Mouse (Mus musculus): ENCODE results near the gene Lbhd2. TPM values are rescaled to one million over a fixed set of nuclear protein-coding genes. Genes with fewer than 3 reads are reported as not detected.

Gene Lbhd2
- polyA plus RNA-seq (2012): not detected in 2 replicates

- TF ChIP-seq GATA1 (IDR thresholded peaks at IDR 0.05; ENCODE audit: low read length): no peak
Observed at GRCm38 (mm10) chr12:111406622-111407021, at the start of gene Lbhd2. Gene Lbhd2, plus strand, starts transcription at chr12:111406809.

GRCm38 (mm10) chr12:111360671-111361070, 45.9 kb upstream of the Lbhd2 start:
- TF ChIP-seq GATA1 (IDR thresholded peaks at IDR 0.05; ENCODE audit: low read length): no peak

GRCm38 (mm10) chr12:111361319-111362098, 45.1 kb upstream of the Lbhd2 start:
- no peak for TF ChIP-seq GATA1 (IDR thresholded peaks at IDR 0.05; ENCODE audit: low read length)

- no peak for TF ChIP-seq GATA1 (IDR thresholded peaks at IDR 0.05; ENCODE audit: low read length)
Observed at GRCm38 (mm10) chr12:111364234-111364633, 42.4 kb upstream of the Lbhd2 start.

GRCm38 (mm10) chr12:111367065-111367464, 39.5 kb upstream of the Lbhd2 start:
- TF ChIP-seq GATA1 (IDR thresholded peaks at IDR 0.05; ENCODE audit: low read length): no peak

- TF ChIP-seq GATA1 (IDR thresholded peaks at IDR 0.05; ENCODE audit: low read length): no peak
Observed at GRCm38 (mm10) chr12:111370249-111370648, 36.4 kb upstream of the Lbhd2 start.

GRCm38 (mm10) chr12:111371905-111372304, 34.7 kb upstream of the Lbhd2 start:
- no peak for TF ChIP-seq GATA1 (IDR thresholded peaks at IDR 0.05; ENCODE audit: low read length)

- no peak for TF ChIP-seq GATA1 (IDR thresholded peaks at IDR 0.05; ENCODE audit: low read length)
Observed at GRCm38 (mm10) chr12:111373411-111373810, 33.2 kb upstream of the Lbhd2 start.

GRCm38 (mm10) chr12:111374727-111375126, 31.9 kb upstream of the Lbhd2 start:
- no peak for TF ChIP-seq GATA1 (IDR thresholded peaks at IDR 0.05; ENCODE audit: low read length)

GRCm38 (mm10) chr12:111375559-111375958, 31.1 kb upstream of the Lbhd2 start:
- no peak for TF ChIP-seq GATA1 (IDR thresholded peaks at IDR 0.05; ENCODE audit: low read length)

- TF ChIP-seq GATA1 (IDR thresholded peaks at IDR 0.05; ENCODE audit: low read length): no peak
Observed at GRCm38 (mm10) chr12:111376053-111376452, 30.6 kb upstream of the Lbhd2 start.

- TF ChIP-seq GATA1 (IDR thresholded peaks at IDR 0.05; ENCODE audit: low read length): no peak
Observed at GRCm38 (mm10) chr12:111376826-111377331, 29.7 kb upstream of the Lbhd2 start.

- no peak for TF ChIP-seq GATA1 (IDR thresholded peaks at IDR 0.05; ENCODE audit: low read length)
Observed at GRCm38 (mm10) chr12:111377376-111377973, 29.1 kb upstream of the Lbhd2 start, which contains the start of gene Cdc42bpb. Gene Cdc42bpb, minus strand, starts transcription at chr12:111377718.

GRCm38 (mm10) chr12:111377986-111378490, 28.6 kb upstream of the Lbhd2 start:
- TF ChIP-seq GATA1 (IDR thresholded peaks at IDR 0.05; ENCODE audit: low read length): no peak

- no peak for TF ChIP-seq GATA1 (IDR thresholded peaks at IDR 0.05; ENCODE audit: low read length)
Observed at GRCm38 (mm10) chr12:111378812-111379211, 27.8 kb upstream of the Lbhd2 start.

- no peak for TF ChIP-seq GATA1 (IDR thresholded peaks at IDR 0.05; ENCODE audit: low read length)
Observed at GRCm38 (mm10) chr12:111385883-111386641, 20.5 kb upstream of the Lbhd2 start.
